Mouse (Mus musculus) T-helper 17 cell (primary cell): ENCODE results near the gene Fance.

ENCODE experiments used
- in situ Hi-C, 2 experiments: fragments of 300-600 bp; cut with MboI, MseI; formaldehyde crosslinking; loops; 1 replicate in 1 of 2; 2 replicates in 1 of 2; pipeline ENCODE4 v1.15.1; 2025; ENCODE audit warnings: high pct_unique_total_duplicates in 2 of 2

The Fance gene

GRCm38 (mm10) chr17:28375592-28376061 lies 62.3 kb downstream of the Fance start:
- in situ Hi-C loops: loop anchor here in 1 of 2 experiments (10.0 kb wide), 1 partner anchor 1311 kb away; no protein-coding TSS in a partner anchor
